Mouse (Mus musculus): Measurements from ENCODE around the gene Klhl18.

DNA sequence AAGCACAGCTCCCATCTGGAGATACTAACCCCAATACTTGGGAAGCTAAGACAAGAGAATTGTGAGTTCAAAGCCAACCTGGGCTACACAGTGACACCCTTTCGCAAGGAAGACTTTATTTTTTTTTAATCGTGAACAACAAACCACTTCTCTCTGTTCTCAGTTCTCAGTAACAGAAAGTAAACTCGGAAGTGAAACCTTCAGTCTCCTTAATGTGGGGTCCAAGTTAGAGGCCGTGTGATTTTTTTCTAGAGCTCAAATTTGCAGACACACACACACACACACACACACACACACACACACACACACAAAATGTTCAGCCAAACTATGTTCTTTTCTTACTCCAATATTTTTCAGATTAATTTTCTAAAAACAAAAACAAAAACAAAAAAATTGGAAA, 2.1 kb upstream of the Klhl18 start:
- TF ChIP-seq CTCF (IDR thresholded peaks at IDR 0.05; ENCODE audit: control insufficient read depth, insufficient read depth, insufficient read length) (no peak), MAX (IDR thresholded peaks at IDR 0.05) (no peak), USF1 (IDR thresholded peaks at IDR 0.05; ENCODE audit: low read depth) (no peak)
